Mouse (Mus musculus) MEL (cell line): ENCODE data around the gene Abl1. TPM values are rescaled to one million over a fixed set of nuclear protein-coding genes. Genes with fewer than 3 reads are reported as not detected.

Source experiments
- DNase-seq: peaks from one replicate; pipeline ENCODE4 v3.0.0; 2011; ENCODE audit warnings: low read depth, low spot score
- H3K27ac ChIP-seq: 2 replicates; pipeline ENCODE4 v1.5.1; 2012; ENCODE audit warnings: low read depth, mild to moderate bottlenecking, control low read depth, low read length, moderate library complexity; ENCODE audit not compliant: control insufficient read depth
- H3K27me3 ChIP-seq, 2 experiments: fragments of 150-350 bp in 1 of 2; sonication (generic) in 1 of 2; 2 replicates each; pipeline ENCODE4 v1.6.1; 2012; ENCODE audit warnings: low read length in 2 of 2, mild to moderate bottlenecking in 2 of 2, improper control_type of control experiment in 1 of 2, moderate library complexity in 1 of 2; ENCODE audit not compliant: insufficient read depth in 2 of 2, control insufficient read depth in 1 of 2
- H3K36me3 ChIP-seq, 2 experiments: 2 replicates each; pipeline ENCODE4 v1.6.1; 2012 to 2014; ENCODE audit warnings: low read length in 2 of 2, improper control_type of control experiment in 1 of 2, inconsistent platforms in 1 of 2, mild to moderate bottlenecking in 1 of 2; ENCODE audit not compliant: insufficient read depth in 2 of 2, control insufficient read depth in 1 of 2
- H3K4me1 ChIP-seq, 2 experiments: fragments of 150-350 bp in 1 of 2; sonication (generic) in 1 of 2; 2 replicates each; pipeline ENCODE4 v1.6.1; 2012; ENCODE audit warnings: low read length in 2 of 2, improper control_type of control experiment in 1 of 2, mild to moderate bottlenecking in 1 of 2; ENCODE audit not compliant: insufficient read depth in 2 of 2, control insufficient read depth in 1 of 2
- H3K4me3 ChIP-seq, 2 experiments: fragments of 150-350 bp in 1 of 2; sonication (generic) in 1 of 2; 2 replicates each; pipeline ENCODE4 v1.5.1; 2012; ENCODE audit warnings: low read depth in 2 of 2, low read length in 2 of 2, mild to moderate bottlenecking in 2 of 2, moderate library complexity in 2 of 2, control low read depth in 1 of 2, improper control_type of control experiment in 1 of 2; ENCODE audit not compliant: control insufficient read depth in 1 of 2, insufficient read depth in 1 of 2
- H3K79me2 ChIP-seq: 2 replicates; pipeline ENCODE4 v1.6.1; 2012; ENCODE audit warnings: mild to moderate bottlenecking, low read length, moderate library complexity; ENCODE audit not compliant: control insufficient read depth, poor library complexity, insufficient read depth
- H3K9ac ChIP-seq: 2 replicates; pipeline ENCODE4 v1.6.1; 2012; ENCODE audit warnings: low read depth, mild to moderate bottlenecking, control low read depth, low read length, moderate library complexity; ENCODE audit not compliant: control insufficient read depth, poor library complexity, severe bottlenecking
- H3K9me3 ChIP-seq: fragments of 150-350 bp; sonication (generic); replicated peaks from 2 replicates; pipeline ENCODE4 v1.6.1; 2012; ENCODE audit warnings: mild to moderate bottlenecking, low read length, improper control_type of control experiment, moderate library complexity; ENCODE audit not compliant: insufficient read depth
- CHD1 ChIP-seq: IDR thresholded peaks from 2 replicates; pipeline ENCODE4 v1.6.1; 2012; ENCODE audit warnings: low read depth, mild to moderate bottlenecking, inconsistent platforms, low read length, improper control_type of control experiment
- CHD2 ChIP-seq: IDR thresholded peaks from 2 replicates; pipeline ENCODE4 v1.6.1; 2011; ENCODE audit warnings: low read length, improper control_type of control experiment
- EP300 ChIP-seq, 2 experiments: IDR thresholded peaks; 2 replicates each; pipeline ENCODE4 v1.6.1; 2011; ENCODE audit warnings: improper control_type of control experiment in 2 of 2, low read length in 2 of 2, low read depth in 1 of 2, mild to moderate bottlenecking in 1 of 2
- ETS1 ChIP-seq: IDR thresholded peaks from 2 replicates; pipeline ENCODE4 v1.6.1; 2012; ENCODE audit warnings: low read depth, mild to moderate bottlenecking, inconsistent platforms, low read length, improper control_type of control experiment, moderate library complexity
- GABPA ChIP-seq: IDR thresholded peaks from 2 replicates; pipeline ENCODE4 v1.6.1; 2012; ENCODE audit warnings: low read depth, mild to moderate bottlenecking, inconsistent platforms, low read length, improper control_type of control experiment, moderate library complexity
- GATA1 ChIP-seq: IDR thresholded peaks from 2 replicates; pipeline ENCODE4 v1.6.1; 2011; ENCODE audit warnings: low read depth, low read length, improper control_type of control experiment
- HCFC1 ChIP-seq: IDR thresholded peaks from 2 replicates; pipeline ENCODE4 v1.6.1; 2012; ENCODE audit warnings: low read depth, mild to moderate bottlenecking, inconsistent platforms, low read length, improper control_type of control experiment, moderate library complexity
- KAT2A ChIP-seq: conservative IDR thresholded peaks from 2 replicates; pipeline ENCODE4 v1.6.1; 2012; ENCODE audit warnings: low read depth, low read length, improper control_type of control experiment, inconsistent platforms
- MAFK ChIP-seq: IDR thresholded peaks from 2 replicates; pipeline ENCODE4 v1.6.1; 2011; ENCODE audit warnings: low read depth, mild to moderate bottlenecking, low read length, improper control_type of control experiment, borderline replicate concordance
- MEF2A ChIP-seq: IDR thresholded peaks from 2 replicates; pipeline ENCODE4 v1.6.1; 2014; ENCODE audit warnings: low read depth, mild to moderate bottlenecking, inconsistent platforms, low read length, improper control_type of control experiment; ENCODE audit not compliant: poor library complexity, insufficient replicate concordance, severe bottlenecking; ENCODE audit errors: extremely low read depth
- NELFE ChIP-seq: IDR thresholded peaks from 2 replicates; pipeline ENCODE4 v1.6.1; 2011; ENCODE audit warnings: low read depth, low read length, improper control_type of control experiment
- NRF1 ChIP-seq: IDR thresholded peaks from 2 replicates; pipeline ENCODE4 v1.6.1; 2014; ENCODE audit warnings: low read depth, mild to moderate bottlenecking, inconsistent platforms, low read length, improper control_type of control experiment, moderate library complexity; ENCODE audit not compliant: poor library complexity, insufficient read depth, severe bottlenecking
- POLR2AphosphoS5 ChIP-seq: IDR thresholded peaks from 2 replicates; pipeline ENCODE4 v1.6.1; 2012; ENCODE audit warnings: low read depth, borderline replicate concordance, mild to moderate bottlenecking, inconsistent platforms, low read length, moderate library complexity, mixed read lengths
- RAD21 ChIP-seq: IDR thresholded peaks from 2 replicates; pipeline ENCODE4 v1.6.1; 2011; ENCODE audit warnings: mild to moderate bottlenecking, low read depth, low read length, improper control_type of control experiment
- RCOR1 ChIP-seq: IDR thresholded peaks from 2 replicates; pipeline ENCODE4 v1.6.1; 2012; ENCODE audit warnings: low read depth, mild to moderate bottlenecking, inconsistent platforms, low read length, improper control_type of control experiment
- SMC3 ChIP-seq: IDR thresholded peaks from 2 replicates; pipeline ENCODE4 v1.6.1; 2011; ENCODE audit warnings: low read depth, low read length, improper control_type of control experiment
- TAL1 ChIP-seq: IDR thresholded peaks from 2 replicates; pipeline ENCODE4 v1.6.1; 2012; ENCODE audit warnings: mild to moderate bottlenecking, inconsistent platforms, low read length, moderate library complexity, mixed read lengths
- TBP ChIP-seq: IDR thresholded peaks from 2 replicates; pipeline ENCODE4 v1.8.0; 2011; ENCODE audit warnings: low read depth, low read length, improper control_type of control experiment
- TCF12 ChIP-seq: IDR thresholded peaks from 2 replicates; pipeline ENCODE4 v1.6.1; 2014; ENCODE audit warnings: low read depth, mild to moderate bottlenecking, inconsistent platforms, low read length, improper control_type of control experiment, moderate library complexity
- UBTF ChIP-seq: IDR thresholded peaks from 2 replicates; pipeline ENCODE4 v1.6.1; 2012; ENCODE audit warnings: low read depth, mild to moderate bottlenecking, inconsistent platforms, low read length, improper control_type of control experiment, moderate library complexity, borderline replicate concordance; ENCODE audit not compliant: insufficient read depth
- USF1 ChIP-seq: IDR thresholded peaks from 2 replicates; pipeline ENCODE4 v1.6.1; 2014; ENCODE audit warnings: low read depth, mild to moderate bottlenecking, inconsistent platforms, low read length, improper control_type of control experiment, moderate library complexity
- USF2 ChIP-seq, 2 experiments: IDR thresholded peaks; 2 replicates each; pipeline ENCODE4 v1.6.1; 2011 to 2012; ENCODE audit warnings: improper control_type of control experiment in 2 of 2, low read length in 2 of 2, borderline replicate concordance in 1 of 2, inconsistent platforms in 1 of 2, low read depth in 1 of 2, mild to moderate bottlenecking in 1 of 2; ENCODE audit not compliant: insufficient read depth in 1 of 2
- ZC3H11A ChIP-seq: IDR thresholded peaks from 2 replicates; pipeline ENCODE4 v1.6.1; 2012; ENCODE audit warnings: low read depth, mild to moderate bottlenecking, inconsistent platforms, low read length, improper control_type of control experiment
- ZMIZ1 ChIP-seq: IDR thresholded peaks from 2 replicates; pipeline ENCODE4 v1.6.1; 2012; ENCODE audit warnings: low read depth, mild to moderate bottlenecking, inconsistent platforms, low read length, improper control_type of control experiment, moderate library complexity
- ZNF384 ChIP-seq: IDR thresholded peaks from 2 replicates; pipeline ENCODE4 v1.6.1; 2012; ENCODE audit warnings: low read depth, mild to moderate bottlenecking, inconsistent platforms, low read length, improper control_type of control experiment
- polyA plus RNA-seq, 2 experiments: library from polyadenylated mRNA; stranded (reverse) in 1 of 2; unstranded in 1 of 2; fragments of >175 nt in 1 of 2; fragments of >200 nt in 1 of 2; gene quantifications; 2 replicates each; pipeline versions ENCODE4 v1.2.1 to v1.2.4; 2012; ENCODE audit warnings: low replicate concordance in 2 of 2, low read depth in 1 of 2; ENCODE audit not compliant: insufficient read length in 2 of 2, insufficient read depth in 1 of 2, missing spikeins in 1 of 2
- total RNA-seq: library from RNA; depleted of rRNA; stranded (reverse); fragments of 300-350 nt; gene quantifications from 2 replicates; pipeline ENCODE4 v1.2.3, GENCODE M21; 2012

Abl1 gene
- total and polyA plus RNA-seq, 3 experiments, result 21.3 to 47.1 TPM; not detected in 1

- Histone ChIP-seq H3K36me3 (peaks cover 0 to 7% of the 10 kb centered on the region in 2 experiments; a peak in 2 of 4 replicates), H3K79me2 (0 out of 2 replicates have a peak, but pooled peaks cover 3% of the 10 kb centered on the region), H3K9ac (no peak overlapping the region), H3K9me3 (no peaks in the 10 kb centered on the region), H3K4me3 (no peak overlapping the region), H3K4me1 (peaks cover 4 to 12% of the 10 kb centered on the region in 2 experiments; a peak in 3 of 4 replicates), H3K27ac (no peak overlapping the region), H3K27me3 (no peaks in the 10 kb centered on the region)
- TF ChIP-seq EP300 (IDR thresholded peaks at IDR 0.05; ENCODE audit: low read depth in 1 of 2, low read length in 2 of 2) (peak in 1 of 2 experiments; percentile 51; a peak in 2 of 4 replicates), GATA1 (peak; percentile 90), TCF12 (peak; percentile 67), HCFC1 (no peak), ETS1 (peak; percentile 30; the same call in 1 of the 2 replicates), KAT2A (no peak), ZNF384 (peak; percentile 78), USF1 (no peak), RCOR1 (peak; percentile 31; the same call in 1 of the 2 replicates), TAL1 (peak; percentile 66), TBP (0 out of 2 replicates have a peak, but pooled peaks have one; percentile 52)
- DNase-seq, result peak; percentile 70
Observed at GRCm38 (mm10) chr2:31724730-31725490, 36.7 kb downstream of the Abl1 start.

GRCm38 (mm10) chr2:31727576-31728277, 39.6 kb downstream of the Abl1 start:
- no peaks in the 10 kb centered on the region for H3K9me3 ChIP-seq
- no peak for DNase-seq
- peaks cover 4 to 12% of the 10 kb centered on the region in 2 experiments; a peak in 3 of 4 replicates for H3K4me1 ChIP-seq
- H3K9ac ChIP-seq, result no peak overlapping the region
- no peaks in the 10 kb centered on the region for H3K27me3 ChIP-seq
- 0 out of 2 replicates have a peak, but pooled peaks cover 3% of the 10 kb centered on the region for H3K79me2 ChIP-seq
- H3K4me3 ChIP-seq, result no peak overlapping the region
- H3K36me3 ChIP-seq, result peaks cover 0 to 7% of the 10 kb centered on the region in 2 experiments; a peak in 2 of 4 replicates
- no peak overlapping the region for H3K27ac ChIP-seq
- TF ChIP-seq MEF2A (no peak), MAFK (no peak), ZMIZ1 (no peak), NELFE (no peak), KAT2A (no peak), TBP (no peak), SMC3 (no peak), USF2 (IDR thresholded peaks at IDR 0.05; ENCODE audit: borderline replicate concordance in 1 of 2, insufficient read depth in 1 of 2, low read depth in 1 of 2, low read length in 2 of 2) (no peak), NRF1 (no peak), ZC3H11A (no peak), UBTF (no peak), TCF12 (no peak), ETS1 (no peak), CHD1 (no peak), CHD2 (no peak), GABPA (no peak), POLR2AphosphoS5 (no peak), RAD21 (no peak)
